Mouse (Mus musculus) splenic B cell, adult 2 months (primary cell): ENCODE results near the gene Sept9.

ENCODE experiments used
- DNase-seq: peaks from one replicate; pipeline ENCODE4 v3.0.0-alpha.2; 2011; ENCODE audit warnings: low read depth, low spot score
- H3K27me3 ChIP-seq: 2 replicates; pipeline ENCODE4 v1.6.1; 2012; ENCODE audit warnings: mild to moderate bottlenecking, low read length, moderate library complexity, mixed read lengths; ENCODE audit not compliant: control insufficient read depth, poor library complexity, insufficient read depth, severe bottlenecking
- H3K36me3 ChIP-seq: 2 replicates; pipeline ENCODE4 v1.6.1; 2012; ENCODE audit warnings: mild to moderate bottlenecking, low read length, moderate library complexity, mixed read lengths; ENCODE audit not compliant: control insufficient read depth, poor library complexity, insufficient read depth, severe bottlenecking

Gene Sept9

GRCm38 (mm10) chr11:117252846-117253245 lies 53.4 kb downstream of the Sept9 start:
- DNase-seq: no peak
- no peaks in the 10 kb centered on the region for H3K27me3 ChIP-seq
- H3K36me3 ChIP-seq: no peaks in the 10 kb centered on the region

DNA sequence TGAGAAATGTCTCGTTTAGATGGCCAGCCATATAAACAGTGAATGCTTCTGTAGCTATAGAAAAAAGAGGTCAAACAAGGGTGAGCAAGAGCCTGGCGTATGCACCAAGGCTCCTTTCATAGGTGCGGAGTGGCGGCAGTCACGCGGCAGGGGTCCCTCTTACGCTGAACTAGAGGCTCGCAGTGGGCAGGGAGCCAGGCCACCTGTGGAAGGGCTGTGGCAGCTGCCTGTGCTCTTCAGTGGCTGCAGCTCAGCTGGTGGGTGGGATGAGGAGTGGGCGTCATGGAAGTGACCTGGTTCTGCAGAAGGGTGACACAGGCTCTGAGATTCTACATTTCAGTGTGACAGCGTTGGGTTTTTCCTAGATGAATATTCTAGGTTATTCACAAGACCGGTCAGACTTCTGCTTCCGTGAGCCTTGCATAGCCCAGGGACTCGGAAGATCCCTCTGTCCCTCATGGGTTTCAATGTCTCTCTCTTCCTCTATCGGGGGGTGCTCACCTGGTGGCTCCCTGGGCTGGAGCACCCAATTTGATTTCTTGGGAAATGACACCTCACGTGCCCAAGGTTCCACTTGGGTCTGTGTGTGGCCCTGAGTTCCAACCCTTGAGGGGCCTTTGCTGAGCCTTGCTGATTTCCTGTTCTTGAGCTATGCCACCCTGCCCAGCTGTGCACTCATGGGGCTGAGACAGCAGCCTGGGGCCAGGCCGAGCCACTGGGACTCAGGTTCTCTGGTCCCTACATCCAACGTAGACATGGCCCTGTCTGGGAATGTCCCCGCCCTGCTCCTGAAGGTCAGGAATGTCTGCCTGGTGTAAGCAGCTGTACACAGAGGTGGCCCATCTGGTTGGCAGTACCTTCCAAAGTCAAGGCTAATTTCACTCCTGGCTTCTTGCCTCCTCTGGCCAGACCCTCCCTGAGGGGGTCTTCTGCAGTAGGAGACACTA lies 55.0 kb downstream of the Sept9 start:
- DNase-seq: no peak
- no peaks in the 10 kb centered on the region; the same call in 1 of the 2 replicates for H3K27me3 ChIP-seq
- H3K36me3 ChIP-seq: no peaks in the 10 kb centered on the region

DNA sequence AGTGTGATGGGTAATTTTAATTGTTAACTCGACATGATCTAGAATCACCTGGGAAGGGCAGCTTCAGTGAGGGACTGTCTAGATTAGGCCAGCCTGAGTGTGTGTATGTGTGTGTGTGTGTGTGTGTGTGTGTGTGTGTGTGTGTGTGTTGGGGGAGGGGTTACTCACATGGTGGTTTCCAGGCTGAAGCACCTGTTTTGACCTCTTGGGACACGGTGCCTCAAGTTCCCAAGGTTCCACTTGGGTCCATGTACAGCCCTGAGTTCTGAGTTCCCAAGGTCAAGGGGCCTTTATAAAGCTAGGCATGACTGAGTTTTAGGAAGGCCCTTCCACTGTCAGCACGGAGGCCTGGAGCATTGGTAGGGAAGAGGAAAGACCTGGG lies 55.6 kb downstream of the Sept9 start:
- H3K27me3 ChIP-seq: no peaks in the 10 kb centered on the region; the same call in 1 of the 2 replicates
- H3K36me3 ChIP-seq: no peaks in the 10 kb centered on the region
- no peak for DNase-seq

DNA sequence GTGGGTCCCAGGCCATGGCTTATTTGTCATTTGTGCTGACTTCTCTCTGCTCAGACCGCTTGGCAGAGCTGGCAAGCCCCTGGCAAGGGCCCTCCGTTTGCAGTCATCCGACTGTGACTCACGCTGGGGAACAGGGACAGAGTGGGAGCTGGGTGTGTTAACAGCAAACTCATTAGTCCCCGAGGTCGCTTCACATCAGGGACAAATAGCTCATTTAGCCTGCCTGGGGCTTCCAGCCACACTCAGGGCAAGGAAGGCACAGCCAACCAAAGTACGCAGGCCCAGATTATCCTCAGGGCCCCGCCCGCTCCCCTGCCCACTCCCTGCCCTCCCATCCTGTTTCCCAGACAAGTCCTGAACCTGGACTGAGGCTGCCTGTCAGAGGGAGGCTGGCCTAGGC lies 56.6 kb downstream of the Sept9 start:
- H3K36me3 ChIP-seq: no peaks in the 10 kb centered on the region
- no peaks in the 10 kb centered on the region; the same call in 1 of the 2 replicates for H3K27me3 ChIP-seq
- DNase-seq: no peak

DNA sequence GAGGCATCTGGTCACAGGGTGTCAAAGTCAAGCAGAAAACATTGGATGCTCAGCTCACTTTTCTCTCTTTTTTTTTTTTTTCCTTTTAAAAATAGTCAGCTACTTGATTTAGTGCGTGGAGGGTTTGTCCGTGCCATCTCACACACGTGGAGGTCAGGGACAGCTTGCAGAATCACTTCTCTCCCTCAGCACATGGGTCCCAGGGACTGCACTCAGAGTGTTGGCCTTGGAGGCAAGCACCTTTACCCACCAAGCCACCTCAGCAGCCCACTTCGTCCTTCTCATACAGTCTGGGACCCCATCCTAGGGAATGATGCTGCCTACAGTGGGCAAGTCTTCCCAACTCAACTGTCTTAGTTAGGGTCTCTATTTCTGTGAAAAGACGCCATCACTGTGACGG lies 57.4 kb downstream of the Sept9 start:
- Histone ChIP-seq H3K36me3 (no peaks in the 10 kb centered on the region), H3K27me3 (no peaks in the 10 kb centered on the region; the same call in 1 of the 2 replicates)
- DNase-seq: no peak

- Histone ChIP-seq H3K27me3 (no peaks in the 10 kb centered on the region; the same call in 1 of the 2 replicates), H3K36me3 (no peaks in the 10 kb centered on the region)
- no peak for DNase-seq
Measured at GRCm38 (mm10) chr11:117257266-117257665, 57.8 kb downstream of the Sept9 start.

DNA sequence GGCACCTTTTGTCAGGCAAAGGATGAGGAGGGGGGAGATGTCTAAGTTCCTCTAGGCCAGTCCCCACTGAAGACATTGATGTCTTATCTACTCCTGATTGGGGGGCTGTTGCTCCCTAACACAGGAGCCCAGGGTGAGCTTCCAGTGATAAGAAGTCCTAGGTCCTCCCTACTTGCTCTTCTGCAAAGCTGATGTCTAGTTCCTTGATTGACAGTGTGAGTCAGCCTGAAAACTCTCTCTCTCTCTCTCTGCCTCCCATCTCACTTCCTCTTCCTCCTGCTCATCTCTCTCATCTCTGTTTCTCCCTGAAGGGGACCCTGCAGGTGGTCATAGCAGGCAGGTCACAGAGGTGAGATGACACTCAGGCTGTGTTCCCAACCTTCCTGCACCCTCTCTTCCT lies 58.4 kb downstream of the Sept9 start:
- peak; percentile 23 for DNase-seq
- no peaks in the 10 kb centered on the region for H3K36me3 ChIP-seq
- H3K27me3 ChIP-seq: no peaks in the 10 kb centered on the region; the same call in 1 of the 2 replicates

GRCm38 (mm10) chr11:117259178-117259960 lies 59.9 kb downstream of the Sept9 start:
- Histone ChIP-seq H3K36me3 (no peaks in the 10 kb centered on the region), H3K27me3 (no peaks in the 10 kb centered on the region; the same call in 1 of the 2 replicates)
- no peak for DNase-seq

GRCm38 (mm10) chr11:117260631-117261030 lies 61.2 kb downstream of the Sept9 start:
- no peaks in the 10 kb centered on the region for H3K36me3 ChIP-seq
- no peak for DNase-seq
- H3K27me3 ChIP-seq: no peaks in the 10 kb centered on the region; the same call in 1 of the 2 replicates

DNA sequence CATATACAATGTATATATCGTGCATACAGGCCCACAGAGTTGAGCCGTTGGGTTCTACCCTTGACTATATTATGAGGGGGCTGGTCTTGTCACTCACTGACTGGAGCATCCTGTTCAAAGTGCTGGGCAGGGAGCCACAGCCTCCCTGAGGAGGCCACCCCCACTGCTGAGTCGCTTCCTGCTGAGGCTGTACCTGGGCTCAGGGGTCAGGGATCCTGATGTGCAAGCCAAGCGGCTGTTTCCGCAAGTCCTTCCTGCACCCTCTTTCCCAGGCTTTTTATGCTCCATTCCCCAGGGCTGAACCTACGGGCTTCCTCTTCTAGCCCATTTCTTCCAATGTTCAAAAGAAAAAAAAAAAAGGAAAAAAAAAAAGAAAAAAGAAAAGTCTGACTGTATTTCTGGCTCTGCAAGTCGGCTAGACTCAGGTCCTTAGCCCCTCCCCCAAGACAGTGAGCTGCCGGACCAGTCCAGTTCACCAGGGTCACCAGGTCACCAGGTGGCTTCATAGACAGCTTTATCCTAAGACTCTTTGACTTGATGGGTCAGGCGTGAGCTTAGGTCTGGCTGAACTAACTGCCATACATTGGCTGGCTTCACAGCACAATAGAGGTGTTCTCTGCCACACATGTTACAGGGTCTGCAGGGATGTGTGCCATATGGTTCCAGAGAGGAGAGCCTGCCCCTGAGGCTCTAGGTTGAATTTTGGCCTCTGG lies 63.8 kb downstream of the Sept9 start:
- Histone ChIP-seq H3K36me3 (no peaks in the 10 kb centered on the region), H3K27me3 (no peaks in the 10 kb centered on the region; the same call in 1 of the 2 replicates)
- no peak for DNase-seq

GRCm38 (mm10) chr11:117264162-117265021 lies 64.9 kb downstream of the Sept9 start:
- DNase-seq: no peak
- Histone ChIP-seq H3K36me3 (no peaks in the 10 kb centered on the region), H3K27me3 (no peaks in the 10 kb centered on the region)

- Histone ChIP-seq H3K27me3 (no peaks in the 10 kb centered on the region), H3K36me3 (no peaks in the 10 kb centered on the region)
- DNase-seq: peak; percentile 42
Measured at GRCm38 (mm10) chr11:117265270-117265980, 66.0 kb downstream of the Sept9 start.
